Mouse (Mus musculus) MEL (cell line): ENCODE measurements around the gene Gnpnat1.
A peak's percentile ranks its signal among the peaks of the same experiment; 100 is the strongest.

Experiments
- CTCF ChIP-seq, 3 experiments: IDR thresholded peaks in 2 of 3; conservative IDR thresholded peaks in 1 of 3; 2 replicates each; pipeline ENCODE4 v1.5.1; 2011 to 2012; ENCODE audit warnings: low read length in 3 of 3, low read depth in 2 of 3, mild to moderate bottlenecking in 2 of 3, improper control_type of control experiment in 1 of 3, inconsistent platforms in 1 of 3, mixed read lengths in 1 of 3, moderate library complexity in 1 of 3; ENCODE audit not compliant: control insufficient read depth in 1 of 3, insufficient read depth in 1 of 3, poor library complexity in 1 of 3, severe bottlenecking in 1 of 3
- ELF1 ChIP-seq: IDR thresholded peaks from 2 replicates; pipeline ENCODE4 v1.6.1; 2014; ENCODE audit warnings: low read depth, mild to moderate bottlenecking, inconsistent platforms, low read length, improper control_type of control experiment, moderate library complexity
- EP300 ChIP-seq, 2 experiments: IDR thresholded peaks; 2 replicates each; pipeline ENCODE4 v1.6.1; 2011; ENCODE audit warnings: improper control_type of control experiment in 2 of 2, low read length in 2 of 2, low read depth in 1 of 2, mild to moderate bottlenecking in 1 of 2
- MEF2A ChIP-seq: IDR thresholded peaks from 2 replicates; pipeline ENCODE4 v1.6.1; 2014; ENCODE audit warnings: low read depth, mild to moderate bottlenecking, inconsistent platforms, low read length, improper control_type of control experiment; ENCODE audit not compliant: poor library complexity, insufficient replicate concordance, severe bottlenecking; ENCODE audit errors: extremely low read depth
- POLR2A ChIP-seq, 2 experiments: IDR thresholded peaks; 2 replicates each; pipeline ENCODE4 v1.6.1; 2011 to 2012; ENCODE audit warnings: low read length in 2 of 2, mild to moderate bottlenecking in 2 of 2, control low read depth in 1 of 2, improper control_type of control experiment in 1 of 2, low read depth in 1 of 2, moderate library complexity in 1 of 2; ENCODE audit not compliant: control insufficient read depth in 1 of 2, insufficient read depth in 1 of 2, poor library complexity in 1 of 2
- SMC3 ChIP-seq: IDR thresholded peaks from 2 replicates; pipeline ENCODE4 v1.6.1; 2011; ENCODE audit warnings: low read depth, low read length, improper control_type of control experiment
- USF1 ChIP-seq: IDR thresholded peaks from 2 replicates; pipeline ENCODE4 v1.6.1; 2014; ENCODE audit warnings: low read depth, mild to moderate bottlenecking, inconsistent platforms, low read length, improper control_type of control experiment, moderate library complexity
- ZC3H11A ChIP-seq: IDR thresholded peaks from 2 replicates; pipeline ENCODE4 v1.6.1; 2012; ENCODE audit warnings: low read depth, mild to moderate bottlenecking, inconsistent platforms, low read length, improper control_type of control experiment
- ZMIZ1 ChIP-seq: IDR thresholded peaks from 2 replicates; pipeline ENCODE4 v1.6.1; 2012; ENCODE audit warnings: low read depth, mild to moderate bottlenecking, inconsistent platforms, low read length, improper control_type of control experiment, moderate library complexity

DNA sequence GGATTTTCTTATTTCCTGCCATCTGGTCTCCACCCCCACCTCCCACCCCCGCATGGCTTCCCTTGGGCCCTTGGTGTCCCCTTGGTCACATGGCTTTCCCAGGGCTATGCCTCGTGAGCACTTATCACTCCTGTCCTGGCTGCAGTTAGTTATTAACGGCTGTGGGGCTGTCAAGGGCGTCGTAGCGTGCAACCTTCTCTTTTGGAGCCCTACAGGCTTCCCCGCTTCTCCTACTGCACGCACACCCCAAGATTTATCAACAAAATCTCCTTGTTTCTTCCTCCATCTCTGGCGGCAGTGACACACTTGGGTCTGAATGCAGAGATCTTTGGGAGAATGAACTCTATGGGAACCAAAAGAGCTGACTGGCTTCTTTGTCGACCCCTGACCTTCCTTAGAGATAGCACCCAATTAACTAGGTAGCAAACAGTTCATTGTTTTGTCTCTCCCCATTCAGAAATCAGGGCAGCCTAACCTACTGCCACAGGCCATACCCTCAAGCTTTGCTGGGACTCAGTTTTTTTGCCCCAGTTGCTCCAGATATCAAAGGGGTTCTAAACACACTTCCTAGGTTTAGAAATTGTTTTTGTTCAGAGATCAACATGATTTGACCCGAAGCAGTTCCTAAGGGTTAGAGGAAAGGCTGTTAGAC is 48.3 kb upstream of the Gnpnat1 start:
- TF ChIP-seq ELF1, result no peak
- TF ChIP-seq ZMIZ1, result no peak
- no peak for TF ChIP-seq CTCF (IDR thresholded peaks at IDR 0.05 in 2 of 3, conservative IDR thresholded peaks at IDR 0.05 in 1 of 3; ENCODE audit: control insufficient read depth in 1 of 3, insufficient read depth in 1 of 3, low read depth in 2 of 3, low read length in 3 of 3, poor library complexity in 1 of 3, severe bottlenecking in 1 of 3)
- peak; percentile 63 for TF ChIP-seq USF1
- no peak for TF ChIP-seq SMC3
- TF ChIP-seq EP300 (IDR thresholded peaks at IDR 0.05; ENCODE audit: low read depth in 1 of 2, low read length in 2 of 2), result peak in 1 of 2 experiments; percentile 64; a peak in 2 of 4 replicates
- TF ChIP-seq POLR2A (IDR thresholded peaks at IDR 0.05; ENCODE audit: control insufficient read depth in 1 of 2, insufficient read depth in 1 of 2, low read depth in 1 of 2, low read length in 2 of 2, poor library complexity in 1 of 2), result no peak
- no peak for TF ChIP-seq MEF2A
- no peak for TF ChIP-seq ZC3H11A
